Mouse (Mus musculus) hindbrain, embryonic 10.5 days (tissue): ENCODE results near the gene Pde3b. TPM values are rescaled to one million over a fixed set of nuclear protein-coding genes. Genes with fewer than 3 reads are reported as not detected.

ENCODE experiments used
- DNase-seq: peaks from one replicate; pipeline ENCODE4 v3.0.0-alpha.2; 2017; ENCODE audit warnings: low spot score
- H3K27ac ChIP-seq: fragments of 300-500 bp; sonication (generic); 2 replicates; pipeline ENCODE4 v1.5.1; 2016; ENCODE audit warnings: mild to moderate bottlenecking, moderate library complexity
- H3K27me3 ChIP-seq: fragments of 300-500 bp; sonication (generic); 2 replicates; pipeline ENCODE4 v1.6.1; 2016; ENCODE audit warnings: mild to moderate bottlenecking; ENCODE audit not compliant: poor library complexity, insufficient read depth, severe bottlenecking
- H3K36me3 ChIP-seq: fragments of 300-500 bp; sonication (generic); 2 replicates; pipeline ENCODE4 v1.6.1; 2016; ENCODE audit warnings: mild to moderate bottlenecking, moderate library complexity
- H3K4me1 ChIP-seq: fragments of 300-500 bp; sonication (generic); replicated peaks from 2 replicates; pipeline ENCODE4 v1.6.1; 2016; ENCODE audit warnings: mild to moderate bottlenecking
- H3K4me3 ChIP-seq: fragments of 300-500 bp; sonication (generic); 2 replicates; pipeline ENCODE4 v1.5.1; 2016; ENCODE audit warnings: mild to moderate bottlenecking, moderate library complexity
- H3K9me3 ChIP-seq: fragments of 300-500 bp; sonication (generic); 2 replicates; pipeline ENCODE4 v1.6.1; 2016; ENCODE audit warnings: mild to moderate bottlenecking, moderate library complexity
- WGBS: fragments of 180-500 bp; shearing (Covaris S2); methylation state at CpG from one replicate; pipeline ENCODE4 v1.1.7; 2016; 5-methylcytosine and 5-hydroxymethylcytosine counted together
- polyA plus RNA-seq: library from polyadenylated mRNA; unstranded; fragments of >200 nt; fragmentation: Nextera tagmentation; extraction: Ambion mirVana; gene quantifications from 2 replicates; pipeline ENCODE4 v1.2.1, GENCODE M21; 2016

The Pde3b gene
- polyA plus RNA-seq, 1 experiment from 2014 or later = 7.4 TPM

DNA sequence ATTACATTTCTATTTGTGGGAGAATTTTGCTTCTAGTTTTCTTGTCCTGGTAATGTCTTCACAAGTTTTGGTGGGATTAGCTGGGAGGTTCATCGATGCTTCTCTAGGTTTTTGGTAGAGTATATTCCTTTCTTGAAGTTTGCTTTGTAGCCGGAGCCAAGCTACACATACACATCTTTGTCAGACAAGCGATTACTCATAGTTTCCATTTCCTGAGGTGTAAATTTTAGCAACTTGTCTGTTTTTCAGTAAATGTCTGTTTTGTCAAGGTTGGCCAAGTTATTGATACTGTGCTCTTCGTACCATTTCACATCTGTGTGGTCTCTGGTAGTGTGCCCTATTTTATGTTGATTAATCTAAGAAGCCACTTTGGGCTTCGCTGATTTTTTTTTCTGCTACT, 166.1 kb downstream of the Pde3b start:
- H3K36me3 ChIP-seq = no peaks in the 10 kb centered on the region
- H3K4me1 ChIP-seq = no peaks in the 10 kb centered on the region
- H3K4me3 ChIP-seq = no peak overlapping the region
- WGBS = 88% methylated on average over 5 of the region's 5 CpGs
- no peaks in the 10 kb centered on the region for H3K9me3 ChIP-seq
- H3K27ac ChIP-seq = no peak overlapping the region
- no peaks in the 10 kb centered on the region for H3K27me3 ChIP-seq
- no peak for DNase-seq

DNA sequence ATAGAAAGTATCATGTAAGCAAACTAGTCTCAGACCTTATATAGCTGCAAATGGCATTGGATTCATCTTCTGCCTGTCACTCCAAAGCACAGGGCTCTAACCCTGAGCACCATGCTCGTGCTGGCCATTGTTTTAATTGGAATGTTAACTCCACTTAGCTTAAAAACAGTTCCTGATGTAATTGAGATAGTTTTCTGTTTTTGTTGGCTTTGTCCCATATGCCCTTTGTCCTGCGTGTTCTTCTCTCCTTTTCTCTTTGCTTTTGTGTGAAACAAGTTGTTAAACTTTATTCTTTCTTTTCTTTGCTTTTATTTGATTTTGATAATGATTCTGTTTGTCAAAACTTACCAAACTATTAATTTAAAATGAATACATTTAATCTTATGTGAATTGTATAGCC, 167.4 kb downstream of the Pde3b start:
- H3K4me1 ChIP-seq = no peaks in the 10 kb centered on the region
- no peaks in the 10 kb centered on the region for H3K36me3 ChIP-seq
- no peak overlapping the region for H3K27ac ChIP-seq
- 53% methylated on average over 2 of the region's 2 CpGs for WGBS
- DNase-seq = no peak
- H3K4me3 ChIP-seq = no peak overlapping the region
- H3K9me3 ChIP-seq = no peaks in the 10 kb centered on the region
- no peaks in the 10 kb centered on the region for H3K27me3 ChIP-seq

Other genes with a start within 250 kb of the Pde3b start
- 90.5 and 93.6 TPM in 2 replicates for gene Copb1, start 160.6 kb upstream of the Pde3b start, polyA plus RNA-seq
- 481 and 500 TPM in 2 replicates for gene Psma1, start 139.2 kb upstream of the Pde3b start, polyA plus RNA-seq
- 1.1 and 1.5 TPM in 2 replicates for gene Cyp2r1, start 147.7 kb downstream of the Pde3b start, polyA plus RNA-seq
- gene Calca, start 221.1 kb downstream of the Pde3b start, polyA plus RNA-seq = 5.7 and 12.9 TPM in 2 replicates